Mouse (Mus musculus) liver, embryonic 13.5 days (tissue): ENCODE results near the gene Ptpn21. TPM values are rescaled to one million over a fixed set of nuclear protein-coding genes. Genes with fewer than 3 reads are reported as not detected.

Source experiments
- ATAC-seq: fragments of 200-750 bp; cut with Nextera tagmentation; 2 replicates; pipeline ENCODE4 v1.8.0; 2017; ENCODE audit warnings: low read depth, mild to moderate bottlenecking, moderate number of reproducible peaks, moderate library complexity
- DNase-seq: peaks from one replicate; pipeline ENCODE4 v3.0.0; 2022
- H3K27ac ChIP-seq: fragments of 300-500 bp; sonication (generic); 2 replicates; pipeline ENCODE4 v1.5.1; 2015; ENCODE audit warnings: moderate library complexity, mild to moderate bottlenecking, inconsistent platforms
- H3K27me3 ChIP-seq: fragments of 300-500 bp; sonication (generic); 2 replicates; pipeline ENCODE4 v1.6.1; 2015; ENCODE audit warnings: mild to moderate bottlenecking, inconsistent platforms
- H3K36me3 ChIP-seq: fragments of 300-500 bp; sonication (generic); 2 replicates; pipeline ENCODE4 v1.6.1; 2015; ENCODE audit warnings: mild to moderate bottlenecking, inconsistent platforms
- H3K4me1 ChIP-seq: fragments of 300-500 bp; sonication (generic); replicated peaks from 2 replicates; pipeline ENCODE4 v1.6.1; 2015; ENCODE audit warnings: inconsistent platforms
- H3K4me2 ChIP-seq: fragments of 300-500 bp; sonication (generic); 2 replicates; pipeline ENCODE4 v1.6.1; 2015; ENCODE audit warnings: inconsistent platforms, mild to moderate bottlenecking, moderate library complexity
- H3K4me3 ChIP-seq: fragments of 300-500 bp; sonication (generic); replicated peaks from 2 replicates; pipeline ENCODE4 v1.5.1; 2015; ENCODE audit warnings: mild to moderate bottlenecking, inconsistent platforms
- H3K9ac ChIP-seq: fragments of 300-500 bp; sonication (generic); 2 replicates; pipeline ENCODE4 v1.6.1; 2015; ENCODE audit warnings: mild to moderate bottlenecking, inconsistent platforms
- H3K9me3 ChIP-seq: fragments of 300-500 bp; sonication (generic); replicated peaks from 2 replicates; pipeline ENCODE4 v1.6.1; 2016; ENCODE audit warnings: inconsistent platforms
- WGBS: fragments of 180-500 bp; shearing (Covaris S2); methylation state at CpG from one replicate; pipeline ENCODE4 v1.1.7; 2015; ENCODE audit not compliant: insufficient replicate concordance; 5-methylcytosine and 5-hydroxymethylcytosine counted together
- polyA plus RNA-seq: library from polyadenylated mRNA; unstranded; fragments of >200 nt; fragmentation: Nextera tagmentation; extraction: Ambion mirVana; gene quantifications from 2 replicates; pipeline ENCODE4 v1.2.1, GENCODE M21; 2015

The Ptpn21 gene
- polyA plus RNA-seq, 1 experiment from 2014 or later = 1.8 TPM

- Histone ChIP-seq H3K36me3 (no peaks in the 10 kb centered on the region; the same call in 1 of the 2 replicates), H3K4me2 (no peak overlapping the region), H3K9me3 (no peaks in the 10 kb centered on the region), H3K9ac (no peak overlapping the region), H3K27me3 (no peaks in the 10 kb centered on the region), H3K4me1 (no peaks in the 10 kb centered on the region), H3K4me3 (no peak overlapping the region), H3K27ac (no peak overlapping the region)
- ATAC-seq (no peak), DNase-seq (no peak)
- WGBS = 77% methylated on average over 7 of the region's 7 CpGs
Observed at GRCm38 (mm10) chr12:98662617-98663016, 74.6 kb downstream of the Ptpn21 start.

GRCm38 (mm10) chr12:98656873-98657272 is 80.3 kb downstream of the Ptpn21 start:
- DNase-seq (no peak), ATAC-seq (no peak)
- no peak overlapping the region for H3K9ac ChIP-seq
- no peaks in the 10 kb centered on the region for H3K9me3 ChIP-seq
- no peaks in the 10 kb centered on the region for H3K27me3 ChIP-seq
- H3K27ac ChIP-seq = no peak overlapping the region
- H3K4me1 ChIP-seq = no peaks in the 10 kb centered on the region
- WGBS = 71% methylated on average over 2 of the region's 2 CpGs
- H3K4me3 ChIP-seq = no peak overlapping the region
- H3K4me2 ChIP-seq = no peak overlapping the region
- no peaks in the 10 kb centered on the region; the same call in 1 of the 2 replicates for H3K36me3 ChIP-seq

- Histone ChIP-seq H3K36me3 (no peaks in the 10 kb centered on the region), H3K27me3 (no peaks in the 10 kb centered on the region), H3K4me3 (no peak overlapping the region), H3K9me3 (no peaks in the 10 kb centered on the region), H3K27ac (no peak overlapping the region), H3K4me1 (no peaks in the 10 kb centered on the region), H3K9ac (no peak overlapping the region), H3K4me2 (no peak overlapping the region)
- DNase-seq = no peak
- ATAC-seq = no peak
Observed at GRCm38 (mm10) chr12:98644852-98645251, 92.4 kb downstream of the Ptpn21 start.

GRCm38 (mm10) chr12:98628260-98628970 is 108.8 kb downstream of the Ptpn21 start:
- 2% methylated on average over 16 of the region's 16 CpGs for WGBS
- ATAC-seq (peak; percentile 89), DNase-seq (no peak)
- Histone ChIP-seq H3K9ac (peak overlapping the region; percentile 71), H3K27me3 (no peaks in the 10 kb centered on the region), H3K4me1 (peaks cover 9% of the 10 kb centered on the region; the same call in 1 of the 2 replicates), H3K4me2 (peak overlapping the region; percentile 82), H3K9me3 (no peaks in the 10 kb centered on the region), H3K4me3 (peak overlapping the region; percentile 80), H3K27ac (no peak overlapping the region), H3K36me3 (no peaks in the 10 kb centered on the region)

GRCm38 (mm10) chr12:98627392-98628259 is 109.6 kb downstream of the Ptpn21 start, which contains the start of gene Spata7:
TSS of gene Spata7 (plus strand) at chr12:98628157.
- DNase-seq = peak; percentile 74
- 3% methylated on average over 32 of the region's 32 CpGs for WGBS
- H3K9me3 ChIP-seq = no peaks in the 10 kb centered on the region

More at GRCm38 (mm10) chr12:98627392-98628259, 109.6 kb downstream of the Ptpn21 start, which contains the start of gene Spata7:
- no peak within 1 kb of the TSS for H3K27ac ChIP-seq
- H3K4me2 ChIP-seq = peak within 1 kb of the TSS; percentile 82
- peak; percentile 97 for ATAC-seq
- no peaks in the 10 kb centered on the region for H3K27me3 ChIP-seq
- H3K9ac ChIP-seq = peak within 1 kb of the TSS; percentile 71
- no peaks in the 10 kb centered on the region for H3K36me3 ChIP-seq
- H3K4me3 ChIP-seq = peak within 1 kb of the TSS; percentile 80
- peaks cover 9% of the 10 kb centered on the region; the same call in 1 of the 2 replicates for H3K4me1 ChIP-seq

Other genes with a start within 250 kb of the Ptpn21 start
- not detected in 2 replicates for gene Kcnk10, start 159.1 kb downstream of the Ptpn21 start, polyA plus RNA-seq
- gene Spata7, start 109.2 kb downstream of the Ptpn21 start, polyA plus RNA-seq = 2.4 and 3.1 TPM in 2 replicates
- 44.1 and 53.5 TPM in 2 replicates for gene Zc3h14, start 9.6 kb upstream of the Ptpn21 start, polyA plus RNA-seq
- gene Eml5, start 164.1 kb upstream of the Ptpn21 start, polyA plus RNA-seq = 0.36 and 0.49 TPM in 2 replicates
- gene Ttc8, start 183.2 kb upstream of the Ptpn21 start, polyA plus RNA-seq = 3.3 TPM in 2 replicates